Mouse (Mus musculus): Measurements from ENCODE around the gene Leo1. TPM values are rescaled to one million over a fixed set of nuclear protein-coding genes. Genes with fewer than 3 reads are reported as not detected.

Gene Leo1
- polyA plus RNA-seq, 1 experiment from 2014 or later, result 43.0 TPM

- H3K9me3 ChIP-seq (ENCODE audit: control insufficient read depth, low read length), result no peaks in the 10 kb centered on the region
- no peaks in the 10 kb centered on the region for H3K36me3 ChIP-seq (ENCODE audit: control insufficient read depth, insufficient read depth, low read length)
- no peaks in the 10 kb centered on the region for H3K27me3 ChIP-seq (replicated peaks; ENCODE audit: control insufficient read depth, insufficient read depth, low read length)
- peak overlapping the region; percentile 66 for H3K4me3 ChIP-seq (ENCODE audit: low read length)
- no peak overlapping the region for H3K9ac ChIP-seq (ENCODE audit: low read depth, low read length)
- ATAC-seq, result no peak
- H3K4me1 ChIP-seq (ENCODE audit: control insufficient read depth, insufficient read depth, low read depth, low read length), result peaks cover 22% of the 10 kb centered on the region
- WGBS, result 12% methylated on average over 10 of the region's 10 CpGs
- H3K4me2 ChIP-seq (ENCODE audit: low read length), result peak overlapping the region; percentile 89
- H3K27ac ChIP-seq (ENCODE audit: low read depth, low read length), result no peak overlapping the region
These were observed 33.5 kb upstream of the Leo1 start for GRCm38 (mm10) chr9:75407803-75408202.

- no peaks in the 10 kb centered on the region for H3K27me3 ChIP-seq (replicated peaks; ENCODE audit: control insufficient read depth, insufficient read depth, low read length)
- peaks cover 19% of the 10 kb centered on the region for H3K4me1 ChIP-seq (ENCODE audit: control insufficient read depth, insufficient read depth, low read depth, low read length)
- H3K27ac ChIP-seq (ENCODE audit: low read depth, low read length), result peak overlapping the region; percentile 99; the same call in 1 of the 2 replicates
- peak overlapping the region; percentile 66 for H3K4me3 ChIP-seq (ENCODE audit: low read length)
- H3K9me3 ChIP-seq (ENCODE audit: control insufficient read depth, low read length), result no peaks in the 10 kb centered on the region
- ATAC-seq, result no peak
- H3K4me2 ChIP-seq (ENCODE audit: low read length), result peak overlapping the region; percentile 89
- 2% methylated on average over 11 of the region's 11 CpGs for WGBS
- H3K9ac ChIP-seq (ENCODE audit: low read depth, low read length), result peak overlapping the region; percentile 96
- no peaks in the 10 kb centered on the region for H3K36me3 ChIP-seq (ENCODE audit: control insufficient read depth, insufficient read depth, low read length)
These were observed 33.0 kb upstream of the Leo1 start for GRCm38 (mm10) chr9:75408204-75408826.

DNA sequence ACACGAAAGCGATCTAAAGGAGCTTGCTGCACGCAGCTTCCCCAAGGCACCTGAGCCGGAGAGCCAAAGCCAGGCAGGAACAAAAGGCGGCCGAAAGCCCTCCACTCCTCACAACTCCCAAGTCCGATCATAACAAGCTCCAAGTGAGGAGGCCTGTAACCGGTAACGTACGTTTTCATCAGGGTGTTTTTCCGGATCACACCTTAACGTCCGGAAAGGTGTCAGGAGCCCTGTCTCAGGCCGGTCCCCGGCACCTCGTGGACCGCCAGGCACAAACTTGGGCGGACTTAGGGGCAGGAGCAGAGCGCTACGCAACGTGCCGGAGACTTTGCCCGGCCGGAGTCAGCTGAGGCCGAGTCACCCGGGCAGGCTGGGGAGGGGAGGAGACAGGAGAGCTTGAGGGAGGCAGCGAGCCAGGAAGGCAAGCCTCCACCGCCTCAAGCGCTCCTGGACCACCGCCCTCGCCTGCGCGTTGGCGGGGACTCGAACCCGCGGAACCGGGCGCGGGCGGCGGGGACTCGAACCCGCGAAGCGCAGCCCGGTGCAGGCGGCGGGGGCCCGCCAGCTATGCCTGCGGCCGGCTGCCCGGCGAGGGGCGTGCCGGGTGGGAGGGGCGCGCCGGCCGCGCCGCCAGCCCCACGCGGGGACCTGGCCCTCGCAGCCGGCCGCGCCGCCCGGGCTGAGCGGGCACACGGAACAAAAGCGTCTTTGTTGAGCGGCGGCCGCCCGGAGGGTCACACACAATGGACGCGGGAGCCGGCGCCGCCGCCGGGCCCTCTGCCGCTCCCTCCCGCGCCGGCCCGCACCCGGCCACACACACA, 32.1 kb upstream of the Leo1 start:
- WGBS, result under 1% methylated on average over 72 of the region's 90 CpGs
- ATAC-seq, result peak; percentile 92
- Histone ChIP-seq H3K36me3 (ENCODE audit: control insufficient read depth, insufficient read depth, low read length) (no peaks in the 10 kb centered on the region), H3K27me3 (replicated peaks; ENCODE audit: control insufficient read depth, insufficient read depth, low read length) (no peaks in the 10 kb centered on the region), H3K9me3 (ENCODE audit: control insufficient read depth, low read length) (no peaks in the 10 kb centered on the region), H3K27ac (ENCODE audit: low read depth, low read length) (peak overlapping the region; percentile 99), H3K4me1 (ENCODE audit: control insufficient read depth, insufficient read depth, low read depth, low read length) (peaks cover 19% of the 10 kb centered on the region), H3K4me2 (ENCODE audit: low read length) (peak overlapping the region; percentile 89), H3K4me3 (ENCODE audit: low read length) (peak overlapping the region; percentile 66), H3K9ac (ENCODE audit: low read depth, low read length) (peak overlapping the region; percentile 96)

DNA sequence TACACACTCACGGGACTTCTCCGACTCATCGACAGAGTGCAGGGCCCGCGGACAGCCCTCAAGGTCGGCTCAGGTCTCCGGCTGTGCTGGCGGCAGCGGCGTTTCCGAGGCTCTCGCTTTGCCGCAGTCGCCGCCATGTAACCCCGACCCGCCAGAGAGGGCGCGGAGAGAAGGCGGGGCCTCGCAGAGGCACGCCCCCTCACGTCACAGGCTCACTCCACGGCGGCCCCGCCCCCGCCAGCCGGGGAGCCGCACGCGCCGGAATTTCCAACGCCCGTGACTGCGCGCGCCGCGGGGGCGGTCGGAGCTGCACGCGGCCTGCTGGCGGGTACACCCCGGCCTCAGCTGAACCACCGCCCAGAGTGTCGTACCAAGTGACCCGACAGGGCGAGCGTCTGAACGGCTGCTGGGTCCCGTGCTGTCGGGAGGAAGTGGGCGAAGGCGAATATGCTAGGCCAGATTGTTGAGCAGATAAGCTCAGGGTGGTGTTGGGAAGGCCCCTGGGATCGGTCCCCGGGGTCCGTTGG, 31.4 kb upstream of the Leo1 start, which contains the start of gene Mapk6:
Gene Mapk6 (minus strand): TSS at position 154 of the 527 bp plus-strand sequence.
- under 1% methylated on average over 54 of the region's 58 CpGs for WGBS
- Histone ChIP-seq H3K9me3 (ENCODE audit: control insufficient read depth, low read length) (no peaks in the 10 kb centered on the region), H3K27ac (ENCODE audit: low read depth, low read length) (peak within 1 kb of the TSS; percentile 99), H3K4me3 (ENCODE audit: low read length) (peak within 1 kb of the TSS; percentile 66), H3K27me3 (replicated peaks; ENCODE audit: control insufficient read depth, insufficient read depth, low read length) (no peaks in the 10 kb centered on the region), H3K4me1 (ENCODE audit: control insufficient read depth, insufficient read depth, low read depth, low read length) (peaks cover 19% of the 10 kb centered on the region), H3K36me3 (ENCODE audit: control insufficient read depth, insufficient read depth, low read length) (no peaks in the 10 kb centered on the region), H3K4me2 (ENCODE audit: low read length) (peak within 1 kb of the TSS; percentile 89), H3K9ac (ENCODE audit: low read depth, low read length) (peak within 1 kb of the TSS; percentile 96)
- peak; percentile 95 for ATAC-seq

DNA sequence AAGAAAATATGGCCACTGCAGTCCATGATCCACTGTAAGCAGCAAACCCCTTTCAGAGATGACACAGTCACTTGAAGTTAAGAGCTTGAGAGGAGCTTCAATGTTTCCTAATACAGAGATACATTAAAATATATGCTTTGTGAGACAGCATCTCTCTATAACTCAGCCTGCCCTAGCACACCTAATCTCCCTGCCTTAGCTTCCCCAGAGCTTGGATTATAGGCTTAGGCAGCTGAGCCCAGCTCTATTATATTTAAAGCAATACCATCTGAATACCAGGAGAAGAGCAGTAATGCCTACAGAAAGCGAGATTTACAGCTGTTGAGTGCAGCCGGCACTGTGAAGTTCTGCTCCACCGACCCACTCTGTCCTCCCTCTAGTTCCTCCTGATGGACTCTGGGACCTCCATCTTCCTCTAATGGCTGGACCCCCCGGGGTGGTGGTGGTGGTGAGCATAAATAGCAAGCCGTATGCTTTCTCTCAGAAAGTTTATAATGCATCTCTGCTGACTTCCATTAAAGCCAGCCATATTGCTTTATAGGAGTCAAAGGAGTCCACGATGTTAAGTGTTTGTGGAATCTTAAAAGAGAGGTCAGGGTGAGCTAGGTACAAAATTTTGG, 30.3 kb upstream of the Leo1 start:
- Histone ChIP-seq H3K4me3 (ENCODE audit: low read length) (no peak overlapping the region), H3K9ac (ENCODE audit: low read depth, low read length) (no peak overlapping the region), H3K4me1 (ENCODE audit: control insufficient read depth, insufficient read depth, low read depth, low read length) (peaks cover 19% of the 10 kb centered on the region), H3K9me3 (ENCODE audit: control insufficient read depth, low read length) (no peaks in the 10 kb centered on the region), H3K36me3 (ENCODE audit: control insufficient read depth, insufficient read depth, low read length) (no peaks in the 10 kb centered on the region), H3K4me2 (ENCODE audit: low read length) (peak overlapping the region; percentile 89; the same call in 1 of the 2 replicates), H3K27me3 (replicated peaks; ENCODE audit: control insufficient read depth, insufficient read depth, low read length) (no peaks in the 10 kb centered on the region), H3K27ac (ENCODE audit: low read depth, low read length) (no peak overlapping the region; the same call in 1 of the 2 replicates)
- 78% methylated on average over 6 of the region's 6 CpGs for WGBS
- no peak for ATAC-seq

DNA sequence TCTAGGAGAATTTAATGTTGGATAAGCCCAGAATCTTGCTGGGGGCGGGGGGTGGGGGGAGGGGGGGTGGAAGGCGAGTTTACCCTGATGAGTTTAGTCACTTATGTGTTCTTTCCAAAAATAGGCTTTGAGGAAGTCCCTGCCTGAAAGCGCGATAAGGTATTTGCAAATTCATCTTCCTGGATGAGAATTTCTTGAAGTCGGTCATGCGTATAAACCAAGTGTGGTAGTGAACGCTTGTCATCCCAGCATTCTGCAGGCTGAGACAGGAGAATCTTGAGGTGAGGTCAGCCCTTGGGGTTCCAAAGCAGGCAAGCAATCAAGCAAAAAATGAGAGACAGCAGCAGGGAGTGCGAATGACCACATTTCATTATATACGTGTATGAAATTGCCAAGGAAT, 29.7 kb upstream of the Leo1 start:
- H3K4me1 ChIP-seq (ENCODE audit: control insufficient read depth, insufficient read depth, low read depth, low read length), result peaks cover 15% of the 10 kb centered on the region
- WGBS, result 86% methylated on average over 9 of the region's 9 CpGs
- H3K36me3 ChIP-seq (ENCODE audit: control insufficient read depth, insufficient read depth, low read length), result no peaks in the 10 kb centered on the region
- H3K4me3 ChIP-seq (ENCODE audit: low read length), result no peak overlapping the region
- no peak overlapping the region for H3K27ac ChIP-seq (ENCODE audit: low read depth, low read length)
- no peak overlapping the region for H3K9ac ChIP-seq (ENCODE audit: low read depth, low read length)
- no peaks in the 10 kb centered on the region for H3K9me3 ChIP-seq (ENCODE audit: control insufficient read depth, low read length)
- no peak overlapping the region for H3K4me2 ChIP-seq (ENCODE audit: low read length)
- no peak for ATAC-seq
- no peaks in the 10 kb centered on the region for H3K27me3 ChIP-seq (replicated peaks; ENCODE audit: control insufficient read depth, insufficient read depth, low read length)

DNA sequence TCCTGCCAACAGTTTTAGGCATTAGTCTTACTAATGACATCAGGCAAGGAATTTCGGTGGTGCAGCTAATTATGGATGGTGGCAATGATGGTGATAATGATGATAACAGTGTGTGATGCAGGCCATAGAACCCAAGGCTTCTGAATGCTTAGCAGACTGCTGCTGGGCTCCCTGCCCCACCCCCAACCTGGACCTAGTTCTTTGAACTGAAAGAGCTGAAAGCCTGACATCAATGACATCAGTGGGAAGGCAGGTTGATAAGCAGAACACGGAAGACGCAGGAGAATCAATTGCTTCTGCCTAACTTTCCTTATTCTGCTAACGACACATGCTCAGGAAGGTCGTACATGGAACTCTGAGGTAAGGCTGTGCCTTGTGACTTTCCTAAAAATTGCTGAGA, 28.1 kb upstream of the Leo1 start:
- no peak overlapping the region for H3K27ac ChIP-seq (ENCODE audit: low read depth, low read length)
- H3K9ac ChIP-seq (ENCODE audit: low read depth, low read length), result no peak overlapping the region
- H3K36me3 ChIP-seq (ENCODE audit: control insufficient read depth, insufficient read depth, low read length), result no peaks in the 10 kb centered on the region
- ATAC-seq, result no peak
- no peak overlapping the region for H3K4me2 ChIP-seq (ENCODE audit: low read length)
- WGBS, result 82% methylated on average over 5 of the region's 5 CpGs
- H3K9me3 ChIP-seq (ENCODE audit: control insufficient read depth, low read length), result no peaks in the 10 kb centered on the region
- no peaks in the 10 kb centered on the region for H3K27me3 ChIP-seq (replicated peaks; ENCODE audit: control insufficient read depth, insufficient read depth, low read length)
- peaks cover 6% of the 10 kb centered on the region for H3K4me1 ChIP-seq (ENCODE audit: control insufficient read depth, insufficient read depth, low read depth, low read length)
- no peak overlapping the region for H3K4me3 ChIP-seq (ENCODE audit: low read length)

DNA sequence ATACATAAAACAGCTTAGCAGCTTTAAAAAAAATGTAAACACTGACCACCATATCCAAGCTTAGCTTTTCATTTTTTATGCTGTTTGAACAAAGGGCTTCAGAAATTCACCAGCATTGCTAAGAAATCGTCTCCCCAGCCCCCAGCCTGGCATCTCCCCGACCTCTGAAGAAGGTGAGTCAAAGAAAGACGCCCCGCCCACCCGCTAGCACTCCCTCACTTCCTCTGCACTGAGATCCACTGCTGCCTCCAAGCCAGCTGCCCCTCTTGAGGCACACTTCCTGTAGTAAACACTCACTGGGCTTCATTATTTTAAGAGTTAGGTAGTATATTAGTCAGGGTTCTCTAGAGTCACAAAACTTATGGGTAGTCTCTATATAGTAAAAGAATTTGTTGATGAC, 27.1 kb upstream of the Leo1 start:
- no peaks in the 10 kb centered on the region for H3K9me3 ChIP-seq (ENCODE audit: control insufficient read depth, low read length)
- ATAC-seq, result no peak
- H3K27me3 ChIP-seq (replicated peaks; ENCODE audit: control insufficient read depth, insufficient read depth, low read length), result no peaks in the 10 kb centered on the region
- no peak overlapping the region for H3K4me3 ChIP-seq (ENCODE audit: low read length)
- 55% methylated on average over 5 of the region's 5 CpGs for WGBS
- no peak overlapping the region for H3K27ac ChIP-seq (ENCODE audit: low read depth, low read length)
- no peaks in the 10 kb centered on the region for H3K36me3 ChIP-seq (ENCODE audit: control insufficient read depth, insufficient read depth, low read length)
- H3K4me1 ChIP-seq (ENCODE audit: control insufficient read depth, insufficient read depth, low read depth, low read length), result peaks cover 6% of the 10 kb centered on the region
- no peak overlapping the region for H3K9ac ChIP-seq (ENCODE audit: low read depth, low read length)
- H3K4me2 ChIP-seq (ENCODE audit: low read length), result no peak overlapping the region

- no peaks in the 10 kb centered on the region for H3K9me3 ChIP-seq (ENCODE audit: control insufficient read depth, low read length)
- no peaks in the 10 kb centered on the region for H3K4me1 ChIP-seq (ENCODE audit: control insufficient read depth, insufficient read depth, low read depth, low read length)
- no peak overlapping the region for H3K9ac ChIP-seq (ENCODE audit: low read depth, low read length)
- H3K4me3 ChIP-seq (ENCODE audit: low read length), result no peak overlapping the region
- no peak for ATAC-seq
- H3K4me2 ChIP-seq (ENCODE audit: low read length), result no peak overlapping the region
- H3K36me3 ChIP-seq (ENCODE audit: control insufficient read depth, insufficient read depth, low read length), result no peaks in the 10 kb centered on the region
- no peaks in the 10 kb centered on the region for H3K27me3 ChIP-seq (replicated peaks; ENCODE audit: control insufficient read depth, insufficient read depth, low read length)
- WGBS, result 95% methylated on average over 3 of the region's 3 CpGs
- H3K27ac ChIP-seq (ENCODE audit: low read depth, low read length), result no peak overlapping the region
These were observed 19.1 kb upstream of the Leo1 start for GRCm38 (mm10) chr9:75422251-75422691.

Measured in hindbrain, embryonic 16.5 days (tissue).